Mouse (Mus musculus): ENCODE data around the gene Phf12. TPM values are rescaled to one million over a fixed set of nuclear protein-coding genes. Genes with fewer than 3 reads are reported as not detected.

Phf12 gene
- polyA plus RNA-seq, 1 experiment from 2014 or later = 18.6 TPM

GRCm38 (mm10) chr11:78067566-78067965 is 85.0 kb downstream of the Phf12 start:
- 72% methylated on average over 5 of the region's 5 CpGs for whole genome bisulfite sequencing
- no peak for DNase-seq (ENCODE audit: low spot score)
- Histone ChIP-seq H3K4me2 (peak overlapping the region; percentile 13; the same call in 1 of the 2 replicates), H3K9ac (ENCODE audit: low read depth, low read length) (peak overlapping the region; percentile 64), H3K36me3 (ENCODE audit: control insufficient read depth, insufficient read depth, low read length) (no peaks in the 10 kb centered on the region), H3K9me3 (ENCODE audit: control insufficient read depth, low read length) (no peaks in the 10 kb centered on the region), H3K27ac (ENCODE audit: low read depth, low read length) (peak overlapping the region; percentile 99), H3K27me3 (replicated peaks; ENCODE audit: control insufficient read depth, insufficient read depth, low read length) (no peaks in the 10 kb centered on the region), H3K4me1 (replicated peaks; ENCODE audit: control insufficient read depth, insufficient read depth, low read length) (peaks cover 49% of the 10 kb centered on the region), H3K4me3 (ENCODE audit: low read depth, low read length) (no peak overlapping the region)
- no peak for ATAC-seq (replicated peaks; ENCODE audit: low FRiP score)

- no peak for DNase-seq (ENCODE audit: low spot score)
Measured at GRCm38 (mm10) chr11:78069130-78069529, 86.6 kb downstream of the Phf12 start.

GRCm38 (mm10) chr11:78069646-78070045 is 87.1 kb downstream of the Phf12 start:
- Histone ChIP-seq H3K27me3 (replicated peaks; ENCODE audit: control insufficient read depth, insufficient read depth, low read length) (no peaks in the 10 kb centered on the region), H3K4me2 (peak overlapping the region; percentile 76), H3K4me1 (replicated peaks; ENCODE audit: control insufficient read depth, insufficient read depth, low read length) (peaks cover 46% of the 10 kb centered on the region), H3K27ac (ENCODE audit: low read depth, low read length) (peak overlapping the region; percentile 99), H3K9me3 (ENCODE audit: control insufficient read depth, low read length) (no peaks in the 10 kb centered on the region), H3K9ac (ENCODE audit: low read depth, low read length) (peak overlapping the region; percentile 81), H3K4me3 (ENCODE audit: low read depth, low read length) (peak overlapping the region; percentile 14; the same call in 1 of the 2 replicates), H3K36me3 (ENCODE audit: control insufficient read depth, insufficient read depth, low read length) (peaks cover 10% of the 10 kb centered on the region)
- ATAC-seq (replicated peaks; ENCODE audit: low FRiP score) (peak; percentile 76), DNase-seq (ENCODE audit: low spot score) (peak; percentile 69)
- WGBS = 31% methylated on average over 6 of the region's 6 CpGs

More at GRCm38 (mm10) chr11:78069130-78069529, 86.6 kb downstream of the Phf12 start:
- Histone ChIP-seq H3K36me3 (ENCODE audit: control insufficient read depth, insufficient read depth, low read length) (peaks cover 5% of the 10 kb centered on the region), H3K9ac (ENCODE audit: low read depth, low read length) (peak overlapping the region; percentile 81), H3K4me3 (ENCODE audit: low read depth, low read length) (peak overlapping the region; percentile 14; the same call in 1 of the 2 replicates), H3K4me2 (peak overlapping the region; percentile 76), H3K9me3 (ENCODE audit: control insufficient read depth, low read length) (no peaks in the 10 kb centered on the region), H3K4me1 (replicated peaks; ENCODE audit: control insufficient read depth, insufficient read depth, low read length) (peaks cover 46% of the 10 kb centered on the region), H3K27me3 (replicated peaks; ENCODE audit: control insufficient read depth, insufficient read depth, low read length) (no peaks in the 10 kb centered on the region), H3K27ac (ENCODE audit: low read depth, low read length) (peak overlapping the region; percentile 99)
- WGBS = 52% methylated on average over 5 of the region's 5 CpGs
- no peak for ATAC-seq (replicated peaks; ENCODE audit: low FRiP score)

GRCm38 (mm10) chr11:78071938-78072337 is 89.4 kb downstream of the Phf12 start:
- ATAC-seq (replicated peaks; ENCODE audit: low FRiP score) (no peak), DNase-seq (ENCODE audit: low spot score) (no peak)
- Histone ChIP-seq H3K4me3 (ENCODE audit: low read depth, low read length) (peak overlapping the region; percentile 60), H3K9ac (ENCODE audit: low read depth, low read length) (peak overlapping the region; percentile 81), H3K27ac (ENCODE audit: low read depth, low read length) (peak overlapping the region; percentile 99), H3K9me3 (ENCODE audit: control insufficient read depth, low read length) (no peaks in the 10 kb centered on the region), H3K27me3 (replicated peaks; ENCODE audit: control insufficient read depth, insufficient read depth, low read length) (no peaks in the 10 kb centered on the region), H3K4me1 (replicated peaks; ENCODE audit: control insufficient read depth, insufficient read depth, low read length) (peaks cover 30% of the 10 kb centered on the region), H3K4me2 (peak overlapping the region; percentile 76), H3K36me3 (ENCODE audit: control insufficient read depth, insufficient read depth, low read length) (peaks cover 14% of the 10 kb centered on the region)
- 61% methylated on average over 5 of the region's 5 CpGs for WGBS

GRCm38 (mm10) chr11:78072425-78073130 is 90.0 kb downstream of the Phf12 start:
- peaks cover 15% of the 10 kb centered on the region for H3K36me3 ChIP-seq (ENCODE audit: control insufficient read depth, insufficient read depth, low read length)
- DNase-seq (ENCODE audit: low spot score) = peak; percentile 64
- ATAC-seq (replicated peaks; ENCODE audit: low FRiP score) = peak; percentile 42
- H3K27ac ChIP-seq (ENCODE audit: low read depth, low read length) = peak overlapping the region; percentile 99
- H3K4me2 ChIP-seq = peak overlapping the region; percentile 76
- WGBS = 14% methylated on average over 6 of the region's 6 CpGs
- H3K27me3 ChIP-seq (replicated peaks; ENCODE audit: control insufficient read depth, insufficient read depth, low read length) = no peaks in the 10 kb centered on the region
- H3K9me3 ChIP-seq (ENCODE audit: control insufficient read depth, low read length) = no peaks in the 10 kb centered on the region
- peaks cover 24% of the 10 kb centered on the region for H3K4me1 ChIP-seq (replicated peaks; ENCODE audit: control insufficient read depth, insufficient read depth, low read length)
- H3K9ac ChIP-seq (ENCODE audit: low read depth, low read length) = peak overlapping the region; percentile 81
- H3K4me3 ChIP-seq (ENCODE audit: low read depth, low read length) = peak overlapping the region; percentile 60

DNA sequence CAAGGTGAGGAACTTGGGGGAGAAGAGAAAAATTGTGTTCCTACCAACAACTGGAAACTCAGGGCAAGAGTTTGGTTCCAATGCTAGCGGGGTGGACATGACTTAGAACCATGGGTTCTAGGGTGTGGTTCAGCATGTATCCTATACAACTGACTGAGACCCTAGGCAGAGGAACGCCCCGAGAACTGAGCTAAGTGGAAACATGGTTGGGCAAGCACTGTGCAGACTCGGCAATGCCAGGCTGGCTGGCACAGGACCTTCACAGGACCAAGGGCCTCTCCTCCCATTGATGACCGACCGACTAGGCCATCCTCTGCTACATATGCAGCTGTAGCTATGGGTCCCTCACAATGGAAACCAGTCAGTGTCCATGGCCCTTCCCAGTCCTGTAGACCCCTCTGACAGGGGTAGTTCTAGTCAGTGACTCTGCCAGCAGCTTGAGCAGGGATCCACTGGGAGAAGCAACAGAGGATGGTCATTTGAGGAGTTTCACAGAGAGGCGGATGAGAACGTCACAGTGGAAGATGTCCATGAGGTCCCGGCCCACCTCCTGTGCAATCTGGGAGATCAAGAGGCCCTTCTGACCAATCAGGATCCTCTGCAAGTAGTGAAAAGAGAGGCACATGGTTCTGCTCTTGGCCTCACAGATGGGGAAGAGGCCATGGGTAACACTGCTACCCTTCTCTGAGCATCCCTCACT is 91.2 kb downstream of the Phf12 start:
- H3K9ac ChIP-seq (ENCODE audit: low read depth, low read length) = peak overlapping the region; percentile 81
- ATAC-seq (replicated peaks; ENCODE audit: low FRiP score) (peak; percentile 57), DNase-seq (ENCODE audit: low spot score) (no peak)
- H3K27me3 ChIP-seq (replicated peaks; ENCODE audit: control insufficient read depth, insufficient read depth, low read length) = no peaks in the 10 kb centered on the region
- peaks cover 20% of the 10 kb centered on the region for H3K4me1 ChIP-seq (replicated peaks; ENCODE audit: control insufficient read depth, insufficient read depth, low read length)
- H3K27ac ChIP-seq (ENCODE audit: low read depth, low read length) = peak overlapping the region; percentile 99
- H3K4me3 ChIP-seq (ENCODE audit: low read depth, low read length) = peak overlapping the region; percentile 60
- peak overlapping the region; percentile 76 for H3K4me2 ChIP-seq
- no peaks in the 10 kb centered on the region for H3K9me3 ChIP-seq (ENCODE audit: control insufficient read depth, low read length)
- peaks cover 17% of the 10 kb centered on the region for H3K36me3 ChIP-seq (ENCODE audit: control insufficient read depth, insufficient read depth, low read length)
- 63% methylated on average over 9 of the region's 9 CpGs for WGBS

- Histone ChIP-seq H3K4me1 (replicated peaks; ENCODE audit: control insufficient read depth, insufficient read depth, low read length) (peaks cover 22% of the 10 kb centered on the region), H3K27ac (ENCODE audit: low read depth, low read length) (peak overlapping the region; percentile 99), H3K4me3 (ENCODE audit: low read depth, low read length) (peak overlapping the region; percentile 60), H3K4me2 (peak overlapping the region; percentile 76), H3K36me3 (ENCODE audit: control insufficient read depth, insufficient read depth, low read length) (peaks cover 17% of the 10 kb centered on the region), H3K9ac (ENCODE audit: low read depth, low read length) (peak overlapping the region; percentile 81), H3K9me3 (ENCODE audit: control insufficient read depth, low read length) (no peaks in the 10 kb centered on the region), H3K27me3 (replicated peaks; ENCODE audit: control insufficient read depth, insufficient read depth, low read length) (no peaks in the 10 kb centered on the region)
- DNase-seq (ENCODE audit: low spot score) (no peak), ATAC-seq (replicated peaks; ENCODE audit: low FRiP score) (peak; percentile 61)
- 71% methylated on average over 2 of the region's 2 CpGs for WGBS
Measured at GRCm38 (mm10) chr11:78074277-78074652, 91.7 kb downstream of the Phf12 start.

- peaks cover 24% of the 10 kb centered on the region for H3K4me1 ChIP-seq (replicated peaks; ENCODE audit: control insufficient read depth, insufficient read depth, low read length)
- 71% methylated on average over 4 of the region's 4 CpGs for WGBS
Measured at GRCm38 (mm10) chr11:78074666-78075065, 92.1 kb downstream of the Phf12 start.

More at GRCm38 (mm10) chr11:78074666-78075065, 92.1 kb downstream of the Phf12 start:
- Histone ChIP-seq H3K27ac (ENCODE audit: low read depth, low read length) (peak overlapping the region; percentile 99), H3K9me3 (ENCODE audit: control insufficient read depth, low read length) (no peaks in the 10 kb centered on the region), H3K27me3 (replicated peaks; ENCODE audit: control insufficient read depth, insufficient read depth, low read length) (no peaks in the 10 kb centered on the region), H3K4me3 (ENCODE audit: low read depth, low read length) (peak overlapping the region; percentile 60), H3K9ac (ENCODE audit: low read depth, low read length) (peak overlapping the region; percentile 81), H3K36me3 (ENCODE audit: control insufficient read depth, insufficient read depth, low read length) (peaks cover 17% of the 10 kb centered on the region), H3K4me2 (peak overlapping the region; percentile 76)
- no peak for ATAC-seq (replicated peaks; ENCODE audit: low FRiP score)
- DNase-seq (ENCODE audit: low spot score) = no peak

All from liver, embryonic 11.5 days (tissue).